Mouse (Mus musculus) T-helper 2 cell (primary cell): Measurements from ENCODE around the gene Ephx1.

ENCODE experiments used
- in situ Hi-C: fragments of 300-600 bp; cut with MboI, MseI; formaldehyde crosslinking; loops from one replicate; pipeline ENCODE4 v1.15.1; 2025; ENCODE audit warnings: high pct_unique_total_duplicates

Gene Ephx1

DNA sequence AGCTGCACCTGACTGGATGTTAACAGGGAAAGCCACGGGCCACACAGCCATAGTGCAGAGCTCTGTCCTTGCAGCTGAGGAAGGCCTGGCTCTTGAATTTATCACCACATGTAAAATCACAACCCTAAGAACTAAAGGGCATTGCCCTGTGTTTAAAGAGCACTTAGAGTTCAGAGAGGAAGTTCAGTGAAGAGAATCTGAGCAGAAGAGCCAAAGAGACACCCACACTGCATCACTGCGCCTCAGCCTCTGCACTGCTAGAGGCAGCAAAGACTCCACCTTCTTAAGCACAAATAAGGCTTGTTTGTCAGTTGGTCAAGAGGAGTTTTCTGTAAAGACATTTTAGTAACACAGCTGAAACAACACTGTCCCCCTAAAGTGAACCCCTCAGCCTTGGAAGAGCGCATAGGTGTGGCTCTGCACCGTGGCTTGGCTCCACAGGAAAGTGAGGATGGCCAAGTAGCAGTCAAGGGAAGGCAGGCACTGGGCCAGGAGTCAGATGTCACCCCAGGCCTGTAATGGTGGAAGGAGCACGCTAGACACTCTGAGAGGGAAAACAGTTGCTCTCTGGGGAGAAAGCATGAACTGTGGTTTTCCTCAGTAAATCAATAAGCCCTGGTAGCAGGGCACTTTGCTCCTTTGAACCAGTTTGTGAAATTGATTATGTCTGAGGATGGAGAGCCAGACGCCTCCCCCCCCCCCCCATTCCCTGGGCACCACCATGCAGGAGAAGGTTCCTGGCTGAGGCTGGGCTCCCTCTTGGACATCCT is 5.8 kb downstream of the Ephx1 start:
- in situ Hi-C loops = loop anchor here (10.0 kb wide), 1 partner anchor 840 kb away; no protein-coding TSS in a partner anchor

GRCm38 (mm10) chr1:181013446-181013845 is 7.3 kb downstream of the Ephx1 start:
- in situ Hi-C loops = loop anchor here (10.0 kb wide), 1 partner anchor 841 kb away; no protein-coding TSS in a partner anchor

GRCm38 (mm10) chr1:181012416-181012815 is 8.3 kb downstream of the Ephx1 start:
- in situ Hi-C loops = loop anchor here (10.0 kb wide), 1 partner anchor 842 kb away; no protein-coding TSS in a partner anchor

GRCm38 (mm10) chr1:181011601-181012000 is 9.1 kb downstream of the Ephx1 start:
- in situ Hi-C loops = loop anchor here (10.0 kb wide), 1 partner anchor 843 kb away; no protein-coding TSS in a partner anchor

GRCm38 (mm10) chr1:181010171-181010932 is 10.4 kb downstream of the Ephx1 start:
- in situ Hi-C loops = loop anchor here (10.0 kb wide), 1 partner anchor 844 kb away; no protein-coding TSS in a partner anchor

GRCm38 (mm10) chr1:181009754-181010153 is 10.9 kb downstream of the Ephx1 start:
- in situ Hi-C loops = loop anchor here (10.0 kb wide), 1 partner anchor 845 kb away; no protein-coding TSS in a partner anchor

DNA sequence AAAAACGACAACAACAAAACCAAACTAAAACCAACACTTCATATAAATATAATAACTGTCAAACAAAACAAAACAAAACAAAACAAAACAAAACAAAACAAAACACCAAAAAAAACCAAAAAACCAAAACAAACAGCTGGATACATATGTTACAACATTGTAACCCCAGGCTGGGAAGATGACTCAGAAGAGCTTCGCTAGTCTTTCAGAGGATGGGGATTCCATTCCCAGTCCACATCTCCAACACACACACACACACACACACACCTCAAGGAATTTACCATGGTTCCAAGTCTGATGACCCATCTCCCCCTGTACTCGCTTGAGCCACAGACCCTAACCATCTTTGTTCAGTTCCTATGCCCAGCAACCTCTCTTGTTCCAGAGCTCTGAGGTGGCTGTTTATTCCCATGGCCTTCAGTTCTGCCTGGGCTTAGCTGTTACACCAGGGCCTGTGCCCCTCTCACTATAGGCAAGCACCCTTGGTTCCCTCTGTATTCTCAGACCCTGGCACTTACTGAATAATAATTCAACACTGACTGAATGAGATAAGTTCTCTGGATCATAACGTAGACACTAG is 11.6 kb downstream of the Ephx1 start:
- in situ Hi-C loops = no loop called here

DNA sequence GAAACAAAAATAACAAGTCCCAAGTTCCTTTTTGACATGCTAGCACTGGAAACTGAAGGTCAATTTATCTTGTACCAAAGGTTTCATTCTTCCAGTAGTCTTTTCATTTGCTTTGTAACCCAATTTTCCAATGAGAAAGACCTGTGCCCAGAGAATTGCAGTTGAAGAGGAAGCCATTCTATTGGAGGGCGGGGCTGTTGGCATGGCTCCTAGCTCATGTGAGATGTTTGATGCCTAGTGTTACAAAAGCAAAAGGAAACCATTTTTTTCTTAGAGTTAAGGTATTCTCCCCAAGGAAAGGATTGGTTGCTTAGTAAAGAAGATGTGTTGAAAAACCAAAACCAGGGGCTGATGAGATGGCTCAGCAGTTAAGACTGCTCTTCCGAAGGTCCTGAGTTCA is 12.4 kb downstream of the Ephx1 start:
- in situ Hi-C loops = no loop called here

DNA sequence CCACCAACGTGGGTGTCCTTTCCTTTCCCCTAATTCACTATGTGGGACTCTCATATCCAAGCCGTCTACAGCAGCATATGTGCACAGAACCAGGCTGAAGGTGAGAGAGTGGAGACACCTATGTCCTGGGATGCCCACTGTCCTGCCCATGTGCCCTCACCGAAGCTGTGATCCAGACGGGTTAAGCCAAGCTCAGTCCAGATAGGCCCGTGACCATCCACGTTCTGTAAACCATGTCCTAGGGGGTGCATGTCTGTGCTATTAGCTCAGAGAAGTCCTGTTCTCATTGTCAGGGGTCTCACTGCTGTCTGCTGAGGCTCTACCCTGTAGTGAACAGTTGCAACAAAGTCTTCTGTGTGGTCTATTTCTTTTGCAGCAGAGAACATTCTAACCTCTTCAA is 12.9 kb downstream of the Ephx1 start:
- in situ Hi-C loops = no loop called here

GRCm38 (mm10) chr1:181005331-181005730 is 15.4 kb downstream of the Ephx1 start:
- in situ Hi-C loops = no loop called here

DNA sequence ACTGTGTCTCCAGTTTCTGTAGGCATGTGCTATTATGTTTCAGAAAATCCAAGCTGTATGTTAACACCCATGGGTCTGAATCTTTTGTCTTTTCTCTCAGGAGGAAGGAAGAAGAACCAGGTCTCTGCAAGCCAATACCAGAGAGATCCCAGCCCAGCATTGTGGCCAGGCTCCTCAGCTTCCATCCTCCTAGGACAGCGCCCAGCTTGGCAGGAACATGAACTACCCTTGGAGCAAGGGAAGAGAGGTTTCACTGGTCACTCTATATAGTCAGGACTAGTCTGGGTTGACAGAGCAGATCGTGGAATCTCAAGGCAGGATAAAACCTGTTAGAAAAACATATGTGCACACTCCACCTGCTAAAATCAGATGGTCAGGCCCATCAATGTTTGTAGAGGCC is 16.9 kb downstream of the Ephx1 start:
- in situ Hi-C loops = no loop called here

- in situ Hi-C loops = no loop called here
These were observed 19.1 kb downstream of the Ephx1 start for GRCm38 (mm10) chr1:181001621-181002020.

- in situ Hi-C loops = no loop called here
These were observed 19.5 kb downstream of the Ephx1 start for GRCm38 (mm10) chr1:181001217-181001616.

DNA sequence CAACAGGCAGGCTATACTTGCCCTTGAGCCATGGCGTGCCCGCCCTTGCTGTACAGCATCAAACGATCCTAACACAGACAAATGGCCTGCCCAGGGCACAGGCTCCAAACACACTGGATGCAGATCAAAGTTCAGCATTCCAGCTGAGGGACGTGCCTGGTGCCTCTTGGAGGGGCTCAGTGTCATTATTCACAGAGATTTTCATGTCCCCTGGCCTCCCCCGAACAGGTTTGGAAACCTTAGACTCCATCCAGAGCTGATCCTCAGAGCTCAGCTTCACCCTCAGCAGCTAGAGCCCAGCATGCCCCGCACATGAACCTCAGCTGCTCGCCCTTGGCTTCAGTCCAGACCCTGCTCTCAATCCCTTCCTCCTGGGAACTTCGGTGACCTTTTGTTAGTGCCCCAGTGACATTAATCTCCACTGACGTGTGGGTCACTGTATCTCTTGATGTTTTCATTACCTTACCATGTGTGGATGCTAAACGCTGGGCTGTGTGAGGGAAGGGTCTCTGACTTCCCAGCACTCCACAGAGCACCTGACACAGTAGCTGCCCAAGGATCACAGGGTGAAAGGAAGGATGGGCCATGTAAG is 20.1 kb downstream of the Ephx1 start:
- in situ Hi-C loops = no loop called here

GRCm38 (mm10) chr1:180992142-180992541 is 28.6 kb downstream of the Ephx1 start:
- in situ Hi-C loops = no loop called here

- in situ Hi-C loops = no loop called here
These were observed 30.0 kb downstream of the Ephx1 start for GRCm38 (mm10) chr1:180990671-180991070.

GRCm38 (mm10) chr1:180987759-180988158 is 32.9 kb downstream of the Ephx1 start:
- in situ Hi-C loops = loop anchor here (10.0 kb wide), 1 partner anchor 47 kb away; no protein-coding TSS in a partner anchor

- in situ Hi-C loops = loop anchor here (10.0 kb wide), 1 partner anchor 48 kb away; no protein-coding TSS in a partner anchor
These were observed 34.0 kb downstream of the Ephx1 start for GRCm38 (mm10) chr1:180986701-180987100.

DNA sequence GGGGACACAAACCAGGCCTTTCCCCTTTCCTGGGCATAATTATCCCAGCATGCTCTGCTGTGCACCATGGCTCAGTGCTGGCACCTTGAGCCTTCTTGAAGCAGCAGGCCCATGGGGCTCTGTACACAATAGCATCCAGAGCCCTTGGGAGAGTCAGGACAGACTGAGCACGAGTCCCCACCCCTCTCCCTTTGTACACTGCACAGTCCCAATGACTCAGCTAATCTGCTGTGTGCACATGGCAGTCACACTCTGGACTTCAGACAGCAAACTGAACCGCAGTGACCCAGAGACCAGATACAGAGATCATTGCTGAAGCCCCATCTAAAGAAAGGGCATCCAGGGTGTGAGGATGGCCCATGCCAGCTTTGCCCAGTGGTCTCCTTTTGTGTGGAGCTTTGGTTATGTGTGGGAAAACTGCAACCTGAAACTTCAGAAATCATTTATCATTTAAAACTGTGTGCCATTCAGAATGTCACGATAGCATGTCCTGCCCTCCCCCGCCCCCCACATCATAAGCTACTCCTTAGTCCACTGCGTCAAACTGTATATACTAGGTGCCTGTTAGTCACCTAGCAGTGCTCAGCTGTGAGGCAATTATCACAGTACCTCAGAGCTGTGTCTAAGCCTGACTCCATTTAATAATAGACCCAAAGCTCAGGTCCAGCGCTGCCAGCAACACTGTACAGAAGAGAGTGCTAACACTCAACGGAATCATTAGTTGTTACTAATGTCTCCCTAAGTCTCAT is 39.2 kb downstream of the Ephx1 start:
- in situ Hi-C loops = loop anchor here (10.0 kb wide), 1 partner anchor 53 kb away; no protein-coding TSS in a partner anchor

GRCm38 (mm10) chr1:180980464-180980863 is 40.2 kb downstream of the Ephx1 start:
- in situ Hi-C loops = loop anchor here (10.0 kb wide), 1 partner anchor 54 kb away; no protein-coding TSS in a partner anchor
